Mouse (Mus musculus): ENCODE measurements at regions not wholly inside any gene's neighbourhood (a gene's known extent, or its start where the extent isn't known, plus 50 kb on each side); places are given as distances from the start of the nearest gene placed in this dataset.

GRCm38 (mm10) chr3:154493387-154493920 lies 103.1 kb upstream of the Cryz start:
- TF ChIP-seq ZNF384 (IDR thresholded peaks at IDR 0.05; ENCODE audit: low read depth, low read length) (no peak), HCFC1 (IDR thresholded peaks at IDR 0.05; ENCODE audit: borderline replicate concordance, insufficient read depth, low read length) (no peak), MAFK (IDR thresholded peaks at IDR 0.05; ENCODE audit: insufficient read depth, low read depth, low read length) (no peak)

All from ES-E14 (cell line).